ENCODE assay signal across 9 mouse cellular contexts in genomic region chr4:22497221-22498101, GRCm38 (mm10). TPM values are rescaled to one million over a fixed set of nuclear protein-coding genes. Genes with fewer than 3 reads are reported as not detected.
DNase-seq lines count a peak whose midpoint lies in the region; ATAC-seq lines count a peak whose summit lies in the region.
"Had no signal": no experiment of that assay in that cellular context is flagged by ENCODE, and none has a peak within 500 bp of the region (broad histone marks: within the 10 kb centered on the region; RNA-seq: fewer than 3 reads in every experiment).

No protein-coding gene starts in this region.

- peak overlapping the region; percentile 37 for H3K4me2 ChIP-seq in liver, embryonic 13.5 days

- H3K27ac ChIP-seq in heart, embryonic 10.5 days = no peak overlapping the region
- H3K27ac ChIP-seq in liver, embryonic 13.5 days = no peak overlapping the region

- H3K4me3 ChIP-seq in heart, embryonic 10.5 days = peak overlapping the region; percentile 57
- peak overlapping the region; percentile 36; the same call in 1 of the 2 replicates for H3K4me3 ChIP-seq in liver, embryonic 13.5 days (replicated peaks)

- no peak for DNase-seq in heart, embryonic 10.5 days (ENCODE audit: low spot score)
- DNase-seq in heart, adult 9 months (ENCODE audit: low spot score in 2 of 2) = no peak
- DNase-seq in brain, adult 2 months (ENCODE audit: low read depth, low spot score) = peak; percentile 31
- DNase-seq in liver, embryonic 13.5 days = no peak
- peak; percentile 52 for DNase-seq in right cerebral cortex, postnatal 25 days
- DNase-seq in spleen, postnatal 36 days (ENCODE audit: low spot score in 2 of 2) = no peak
- no peak for DNase-seq in thymus, postnatal 25 days

- H3K4me1 ChIP-seq in heart, embryonic 10.5 days = peaks cover 22% of the 10 kb centered on the region
- no peaks in the 10 kb centered on the region for H3K4me1 ChIP-seq in liver, embryonic 13.5 days (replicated peaks)

- 0 out of 2 replicates have a peak, but pooled peaks have one; percentile 5 for ATAC-seq in granulocyte monocyte progenitor cell, adult 5-6 weeks (replicated peaks; ENCODE audit: poor library complexity, severe bottlenecking)
- ATAC-seq in liver, embryonic 13.5 days (ENCODE audit: low read depth) = 0 out of 2 replicates have a peak, but pooled peaks have one; percentile 7

- WGBS in heart, embryonic 10.5 days = under 1% methylated on average over 34 of the region's 34 CpGs
- WGBS in liver, embryonic 13.5 days (ENCODE audit: insufficient replicate concordance) = 2% methylated on average over 34 of the region's 34 CpGs

- H3K9me3 ChIP-seq in heart, embryonic 10.5 days = no peaks in the 10 kb centered on the region
- H3K9me3 ChIP-seq in liver, embryonic 13.5 days (replicated peaks) = no peaks in the 10 kb centered on the region
- H3K9me3 ChIP-seq: G1E had no signal

- H3K27me3 ChIP-seq in heart, embryonic 10.5 days (ENCODE audit: insufficient read depth, poor library complexity, severe bottlenecking) = peaks cover 90% of the 10 kb centered on the region
- peaks cover 74% of the 10 kb centered on the region for H3K27me3 ChIP-seq in liver, embryonic 13.5 days

- H3K36me3 ChIP-seq in heart, embryonic 10.5 days = no peaks in the 10 kb centered on the region
- no peaks in the 10 kb centered on the region for H3K36me3 ChIP-seq in liver, embryonic 13.5 days
- H3K36me3 ChIP-seq: G1E had no signal

- no peak overlapping the region for H3K9ac ChIP-seq in liver, embryonic 13.5 days

RNA-seq across cellular contexts. Expression of gene Pou3f2, which starts 9.3 kb away (rescaled TPM):
- 0.10 TPM in 2 replicates for polyA plus RNA-seq in heart, embryonic 10.5 days (2016; fragmentation: Nextera tagmentation; extraction: Ambion mirVana)
- not detected in 2 replicates for total RNA-seq in granulocyte monocyte progenitor cell, adult 5-6 weeks (2014; fragmentation: Nextera tagmentation)
- not detected in 2 replicates for total RNA-seq in granulocyte monocyte progenitor cell, adult 5-6 weeks (2017)
- polyA plus RNA-seq in liver, embryonic 13.5 days (2015; fragmentation: Nextera tagmentation; extraction: Ambion mirVana) = 0.01 and 0.06 TPM in 2 replicates
- polyA plus RNA-seq: G1E had no signal

Comparison
In these comparisons a context has a peak if more than half of its experiments do, and no peak if none do; other contexts are left out.
1. DNase-seq: peak in brain, adult 2 months (single experiment) and right cerebral cortex, postnatal 25 days (single experiment); none in heart, embryonic 10.5 days (single experiment), heart, adult 9 months (0 of 2), liver, embryonic 13.5 days (single experiment), spleen, postnatal 36 days (0 of 2) and thymus, postnatal 25 days (single experiment).